Mouse (Mus musculus) embryo, embryonic 10 days (tissue): ENCODE measurements around the gene Csnk2b.
A peak's percentile ranks its signal among the peaks of the same experiment; 100 is the strongest.
"Not testable (repeated sequence)": the region's sequence is repeated elsewhere in the genome, so short reads cannot be mapped to it uniquely, and the experiment has no call there.

Experiments
- DNase-seq: peaks from one replicate; pipeline ENCODE4 v3.0.0-alpha.2; 2015; ENCODE audit warnings: low spot score

The Csnk2b gene

DNA sequence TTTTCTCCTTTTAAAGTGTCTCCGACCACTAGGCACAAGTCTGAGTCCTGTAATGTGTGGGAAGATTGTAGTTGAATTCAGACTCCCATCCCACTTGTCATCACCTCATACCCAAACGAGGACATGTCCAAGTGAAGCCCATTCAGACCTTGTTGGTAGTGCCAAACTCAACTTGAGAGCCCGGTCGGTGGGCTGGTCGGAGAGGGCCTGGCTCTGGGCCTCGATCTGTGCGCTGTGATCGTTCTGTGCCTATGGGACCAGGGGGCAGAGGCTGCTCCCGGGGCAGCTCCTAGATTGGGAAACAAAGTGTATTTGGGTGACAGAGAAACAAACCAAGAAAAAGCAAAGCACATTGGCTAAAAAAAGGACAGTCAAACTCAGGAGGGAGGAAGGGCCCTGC, 31.2 kb upstream of the Csnk2b start:
- DNase-seq: no peak

DNA sequence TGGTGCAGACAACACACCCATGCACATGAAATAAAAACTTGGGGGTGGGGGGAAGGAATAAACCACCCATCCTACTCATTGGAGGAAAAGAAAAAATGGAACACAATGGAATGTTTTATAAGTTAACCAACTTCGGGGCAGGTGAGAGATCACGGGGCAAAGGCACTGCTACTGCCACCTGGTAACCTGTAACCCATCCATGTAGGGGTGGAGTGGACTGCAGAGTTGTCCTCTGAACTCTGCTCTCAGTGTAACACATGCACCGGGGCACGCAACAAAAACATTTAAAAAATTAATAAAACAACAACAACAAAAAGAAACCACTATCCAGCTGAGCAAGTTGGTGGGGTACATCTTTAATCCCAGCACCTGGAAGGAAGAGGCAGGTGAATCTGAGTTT, 30.3 kb upstream of the Csnk2b start:
- DNase-seq: no peak

DNA sequence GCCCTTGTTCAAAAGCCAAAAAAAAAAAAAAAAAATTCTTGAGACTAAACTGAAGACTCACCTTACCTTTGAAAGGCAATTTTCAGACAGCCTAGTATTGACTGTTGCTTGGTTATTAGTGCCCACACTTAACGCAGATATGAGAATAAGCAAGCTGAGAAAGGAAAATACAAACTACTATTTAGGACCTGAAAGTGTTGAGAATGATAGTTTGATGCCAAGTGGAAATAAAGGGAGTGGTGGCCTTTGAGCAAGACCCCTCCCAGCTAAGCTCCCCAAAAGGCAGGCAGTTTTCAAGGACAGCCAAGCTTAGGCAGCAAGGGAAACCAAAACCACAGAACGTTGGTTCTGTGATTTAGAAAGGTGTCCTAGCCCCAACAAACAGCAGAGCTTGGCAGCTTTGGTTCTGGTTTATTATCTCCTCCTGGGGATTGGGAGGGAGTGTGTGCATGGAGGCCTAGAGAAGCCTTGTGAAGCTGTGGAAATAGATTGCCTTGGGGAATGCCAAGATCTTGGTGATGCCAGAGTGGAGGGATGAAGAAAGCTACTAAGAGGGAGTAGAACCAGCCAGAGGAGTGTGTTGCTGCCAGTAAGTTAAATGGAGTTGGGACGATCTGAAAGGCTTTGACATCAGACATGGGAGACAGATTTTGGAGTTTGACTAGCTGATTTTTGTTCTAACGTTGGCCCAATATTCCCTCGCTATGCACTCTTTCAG, 26.2 kb upstream of the Csnk2b start:
- no peak for DNase-seq

DNA sequence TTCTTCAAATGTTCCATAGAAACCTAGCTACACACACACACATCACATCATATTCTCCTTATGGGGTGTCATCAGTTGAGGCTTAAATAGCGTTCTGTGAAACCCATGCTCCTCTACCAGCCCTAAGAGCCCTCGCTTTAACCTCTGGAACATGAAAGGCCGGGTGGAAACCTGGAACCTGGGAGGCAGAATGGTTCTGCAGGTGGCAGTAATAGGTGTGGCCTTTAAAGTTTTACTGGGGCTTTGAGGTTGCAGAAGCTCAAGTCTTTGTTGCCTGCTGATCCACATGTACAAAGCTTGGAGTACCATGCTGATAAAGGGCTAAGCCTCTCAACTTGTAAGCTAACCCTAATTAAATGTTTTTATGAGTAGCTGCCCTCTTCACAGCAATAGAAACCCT, 25.5 kb upstream of the Csnk2b start:
- DNase-seq: no peak

DNA sequence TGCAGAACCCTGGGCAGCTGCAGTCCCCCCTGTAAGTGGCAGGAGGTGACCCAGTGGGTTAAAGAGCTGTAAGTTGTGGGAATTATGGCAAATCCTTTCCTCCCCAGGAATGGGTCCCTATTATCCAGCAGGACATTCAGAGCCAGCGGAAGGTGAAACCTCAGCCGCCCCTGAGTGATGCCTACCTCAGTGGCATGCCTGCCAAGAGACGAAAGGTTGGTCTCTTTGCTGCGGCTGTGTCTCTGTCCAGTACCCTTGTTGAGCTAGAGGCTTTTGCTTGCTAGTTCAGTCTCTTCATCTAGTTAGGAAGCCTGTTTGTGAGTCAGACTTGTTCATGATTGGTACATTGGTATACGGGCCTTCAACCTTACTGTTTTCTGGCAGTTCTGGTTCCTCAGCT, 24.3 kb upstream of the Csnk2b start:
- DNase-seq: no peak

DNA sequence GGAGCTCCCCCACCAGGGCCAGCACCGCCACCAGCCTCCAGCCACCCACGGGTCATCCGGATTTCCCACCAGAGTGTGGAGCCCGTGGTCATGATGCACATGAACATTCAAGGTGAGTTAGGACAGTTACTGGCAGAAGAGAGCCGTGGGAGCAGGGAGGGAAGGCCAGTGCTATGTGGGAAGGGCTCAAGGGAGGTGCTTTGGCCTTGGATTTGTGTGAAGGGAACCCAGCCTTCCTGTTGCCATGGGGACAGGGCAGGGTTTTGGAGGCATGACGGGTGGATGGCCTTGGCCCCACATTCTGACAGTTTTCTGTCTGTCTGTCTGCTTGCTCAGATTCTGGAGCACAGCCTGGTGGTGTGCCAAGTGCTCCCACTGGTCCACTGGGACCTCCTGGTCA, 20.1 kb upstream of the Csnk2b start:
- DNase-seq: no peak

DNA sequence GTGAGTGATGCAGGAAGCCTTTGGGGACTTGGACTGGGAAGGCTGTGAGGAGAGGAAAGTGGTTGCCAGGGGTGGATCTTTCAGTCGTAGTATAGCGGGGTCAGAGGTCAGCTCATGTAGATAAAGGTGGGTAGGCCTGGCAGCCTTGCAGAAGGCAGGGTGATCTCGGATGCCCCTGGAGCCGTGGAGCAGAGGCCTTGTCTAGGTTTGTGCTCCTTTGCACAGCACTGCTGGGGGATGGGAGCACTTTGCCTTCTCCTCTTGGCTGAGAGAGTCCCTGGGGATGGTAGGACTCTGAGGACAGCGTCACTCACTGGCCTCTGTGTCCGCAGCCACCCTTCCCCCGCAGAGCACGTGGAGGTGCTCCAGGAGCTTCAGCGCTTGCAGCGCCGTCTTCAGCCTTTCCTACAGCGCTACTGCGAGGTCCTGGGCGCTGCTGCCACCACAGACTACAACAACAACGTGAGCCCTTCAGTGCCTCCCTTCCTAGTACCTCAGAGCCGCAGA, 18.7 kb upstream of the Csnk2b start:
- DNase-seq: no peak

DNA sequence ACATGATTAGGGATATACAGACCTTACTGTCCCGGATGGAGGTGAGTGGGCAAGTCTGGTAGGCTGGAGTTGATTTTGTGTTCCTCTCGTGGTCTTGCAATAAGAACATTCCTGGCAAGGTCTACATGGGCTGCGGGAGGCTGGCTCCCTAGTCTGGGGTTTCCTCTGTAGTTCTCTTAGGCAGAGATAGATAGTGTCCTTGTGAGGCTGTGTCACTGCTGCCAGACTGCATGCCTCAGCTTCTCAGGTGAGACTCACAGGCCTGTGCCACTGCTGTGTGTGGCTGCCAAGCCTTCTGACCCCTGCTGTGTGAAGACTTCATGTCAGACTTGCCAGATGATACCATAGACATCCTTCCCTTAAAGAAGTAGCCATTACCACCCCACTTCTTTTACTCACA, 17.4 kb upstream of the Csnk2b start:
- no peak for DNase-seq

DNA sequence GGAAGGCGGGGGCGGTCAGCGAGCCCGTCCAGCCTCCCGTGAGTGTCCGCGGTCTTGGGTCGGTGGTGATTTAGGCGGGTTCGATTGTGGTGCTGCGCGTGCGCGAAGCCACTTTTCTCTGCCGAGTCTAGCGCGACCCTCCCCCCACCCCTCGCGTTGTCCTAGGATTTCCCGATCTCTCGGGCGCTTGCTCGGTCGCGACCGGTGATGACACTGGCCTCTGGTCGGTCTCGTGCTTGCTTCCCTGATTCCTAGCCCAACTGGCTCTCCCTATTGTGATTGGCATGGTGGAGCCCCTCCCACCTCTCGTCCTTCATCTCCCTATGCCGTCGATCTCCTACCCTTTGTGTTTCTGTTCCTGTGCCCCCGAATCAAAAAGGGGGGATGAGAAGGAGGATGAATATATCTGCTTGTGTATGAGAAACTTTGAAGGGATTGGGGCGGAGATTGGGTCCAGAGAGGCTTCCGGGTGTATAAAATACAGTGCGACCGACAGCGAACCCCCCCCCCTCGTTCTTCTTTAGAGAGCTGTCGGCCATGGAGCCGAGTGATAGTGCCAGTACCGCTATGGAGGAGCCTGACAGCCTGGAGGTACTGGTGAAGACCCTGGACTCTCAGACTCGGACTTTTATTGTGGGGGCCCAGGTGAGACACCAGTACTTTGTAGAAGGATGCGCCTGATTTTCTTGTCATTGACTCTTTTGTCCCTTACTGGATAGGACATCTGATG, 13.9 kb upstream of the Csnk2b start:
- DNase-seq: no peak

DNA sequence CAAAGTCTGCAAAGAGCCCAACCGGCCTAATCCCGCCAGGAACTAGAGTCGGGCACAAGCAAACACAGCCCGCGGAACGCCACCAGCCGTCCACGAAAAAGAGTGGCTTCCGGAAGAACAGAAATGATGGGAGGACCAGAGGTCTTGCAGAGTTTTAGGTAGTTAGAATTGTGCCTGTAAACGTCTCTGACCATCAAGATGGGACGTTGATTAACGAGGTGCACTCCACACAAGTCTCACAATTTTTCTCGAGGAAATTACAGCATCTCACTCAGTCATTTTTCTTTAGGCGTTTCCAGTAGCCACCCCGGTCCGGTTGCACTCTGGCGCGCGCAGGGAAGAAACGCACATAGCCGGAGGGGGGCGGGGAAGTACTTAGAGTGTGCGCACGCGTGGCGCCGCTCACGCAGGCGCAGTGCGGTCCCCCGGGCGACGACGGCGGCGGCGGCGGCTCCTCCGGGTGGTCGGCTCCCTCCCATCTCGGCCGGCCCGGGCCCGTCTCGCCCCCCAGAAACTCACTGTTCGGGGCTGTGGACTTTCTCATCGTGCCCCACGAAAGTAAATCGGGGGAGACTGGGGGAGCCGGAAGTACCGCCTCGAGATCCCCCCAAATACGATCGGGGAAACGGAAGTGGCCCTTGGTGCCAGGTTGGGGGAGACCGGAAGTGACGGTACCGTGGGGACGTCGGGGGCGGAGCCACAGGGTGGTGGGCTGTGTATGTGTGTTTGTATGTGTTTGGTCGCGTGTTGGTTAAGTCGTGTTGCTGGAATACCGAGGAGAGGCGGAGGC, 13.1 kb upstream of the Csnk2b start, which contains the start of gene Bag6:
Gene Bag6 (plus strand): TSS at position 378 of the 790 bp plus-strand sequence.
- DNase-seq: peak; percentile 94

DNA sequence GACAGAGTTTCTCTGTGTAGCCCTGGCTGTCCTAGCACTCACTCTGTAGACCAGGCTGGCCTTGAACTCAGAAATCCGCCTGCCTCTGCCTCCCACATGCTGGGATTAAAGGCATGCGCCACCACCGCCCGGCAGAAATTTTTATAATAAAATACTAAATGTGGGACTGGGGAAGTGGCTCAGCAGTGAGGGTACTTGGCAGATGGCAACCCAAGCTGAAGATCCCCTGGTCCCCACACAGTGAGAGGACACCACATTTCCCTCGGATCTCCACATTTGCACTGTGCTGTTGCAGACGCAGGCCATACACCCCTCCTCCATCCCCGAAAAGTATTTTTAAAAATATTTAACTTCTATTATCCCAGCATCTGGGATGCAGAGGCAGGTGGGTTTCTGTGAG, 11.7 kb upstream of the Csnk2b start:
- DNase-seq: no peak

DNA sequence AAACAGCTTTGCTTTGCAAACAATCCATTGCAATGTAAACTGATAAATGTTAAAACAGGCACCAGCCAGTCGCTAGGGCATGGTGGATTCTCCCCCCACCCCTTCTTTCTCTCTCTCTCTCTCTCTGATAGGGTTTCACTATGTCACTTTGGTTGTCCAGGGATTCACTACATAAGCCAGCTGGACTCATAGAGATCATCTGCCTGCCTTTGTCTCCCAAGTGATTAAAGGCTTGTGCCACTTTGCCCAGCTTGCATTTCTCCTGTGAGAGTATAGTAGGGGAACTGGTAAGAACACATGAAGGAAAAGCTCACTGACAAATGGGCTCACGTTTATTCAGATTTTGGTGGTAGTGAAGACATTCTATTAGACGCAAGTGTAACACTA, 10.3 kb upstream of the Csnk2b start:
- no peak for DNase-seq

DNA sequence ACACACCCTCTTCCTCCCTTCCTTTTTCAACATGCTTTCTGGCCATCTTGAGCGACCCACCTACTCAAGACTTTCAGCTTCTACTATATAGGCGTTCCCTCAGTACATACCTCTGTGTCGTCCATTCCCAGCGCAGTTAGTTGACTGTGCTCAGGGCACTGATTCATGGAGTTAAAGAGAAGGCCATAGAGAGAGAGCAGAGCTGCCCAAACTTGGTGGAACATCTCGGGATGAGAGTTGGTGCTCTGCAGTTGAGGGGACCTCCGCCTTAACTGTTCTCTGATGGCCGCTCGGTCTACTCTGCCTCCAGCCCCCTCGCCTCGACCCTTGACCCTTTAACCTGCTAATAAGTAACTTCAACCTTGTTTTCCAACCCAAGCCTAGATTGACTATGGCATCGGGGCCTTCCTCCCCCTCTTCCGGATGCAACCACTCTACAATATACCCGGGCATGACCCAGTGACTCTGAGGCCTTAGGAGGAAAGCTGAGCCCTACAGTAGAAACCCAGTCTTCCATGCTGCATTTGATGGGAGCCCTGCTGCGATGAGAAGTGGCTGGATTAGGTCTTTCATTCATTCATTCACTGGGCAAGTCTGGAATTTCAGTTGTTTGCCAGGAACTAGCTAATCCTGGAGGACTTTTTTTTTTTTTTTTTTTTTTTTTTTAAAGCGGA, 9.8 kb upstream of the Csnk2b start, which contains the start of gene Apom:
Gene Apom (minus strand): TSS at position 551 of the 674 bp plus-strand sequence.
- DNase-seq: no peak

DNA sequence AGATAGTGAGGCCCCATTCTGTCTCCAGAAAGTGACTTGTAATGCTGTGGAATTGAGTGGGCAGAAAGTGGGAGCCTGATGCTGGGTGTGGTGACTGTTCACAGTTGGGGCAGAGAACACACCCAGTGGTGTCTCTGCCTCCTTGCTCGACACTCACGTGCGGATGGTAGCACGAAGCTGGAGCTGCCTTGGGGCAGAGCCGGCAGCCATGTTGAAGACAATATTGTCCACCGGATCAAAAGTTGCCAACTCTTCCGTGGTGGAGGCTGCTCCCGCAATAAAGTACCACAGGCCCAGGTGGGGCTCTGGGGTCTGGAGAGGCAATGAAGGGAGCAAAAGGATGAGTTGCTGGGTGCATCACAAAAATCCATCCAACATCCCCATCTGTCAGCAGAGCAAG, 9.2 kb upstream of the Csnk2b start:
- DNase-seq: no peak

DNA sequence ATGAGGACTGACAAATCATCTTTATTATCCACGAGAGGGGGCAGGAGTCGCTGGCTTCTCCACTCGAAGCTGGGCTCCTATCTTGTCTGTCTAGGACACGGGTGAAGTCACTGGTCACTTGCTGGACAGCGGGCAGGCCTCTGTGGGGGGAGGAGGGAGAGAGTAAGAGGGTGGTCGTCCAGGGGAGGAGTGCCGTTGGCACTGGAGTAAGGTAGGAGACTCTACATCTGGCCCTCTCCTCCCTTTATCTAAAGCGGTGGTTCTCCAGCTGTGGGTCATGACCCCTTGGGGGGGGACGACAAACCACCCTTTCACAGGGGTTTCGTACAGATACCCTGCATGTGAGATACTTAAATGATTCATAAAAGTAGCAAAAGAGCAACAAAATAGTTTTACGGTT, 7.1 kb upstream of the Csnk2b start:
- no peak for DNase-seq

DNA sequence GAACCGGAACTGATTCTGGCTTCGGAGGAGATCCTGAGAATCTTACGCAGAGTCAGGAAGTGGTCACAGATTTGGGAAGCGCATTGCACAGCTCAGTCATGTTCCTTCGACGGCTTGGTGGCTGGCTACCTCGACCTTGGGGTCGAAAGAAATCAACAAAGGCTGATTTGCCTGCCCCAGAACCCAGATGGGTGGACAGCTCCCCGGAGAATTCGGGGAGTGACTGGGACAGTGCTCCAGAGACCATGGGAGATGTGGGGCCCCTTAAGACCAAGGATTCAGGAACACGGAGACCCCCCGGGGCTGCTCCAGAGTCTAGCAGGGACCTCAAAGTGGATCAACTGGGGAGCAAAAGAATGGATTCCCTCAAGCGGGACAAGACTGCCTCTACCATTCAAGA, 5.2 kb upstream of the Csnk2b start:
- no peak for DNase-seq

DNA sequence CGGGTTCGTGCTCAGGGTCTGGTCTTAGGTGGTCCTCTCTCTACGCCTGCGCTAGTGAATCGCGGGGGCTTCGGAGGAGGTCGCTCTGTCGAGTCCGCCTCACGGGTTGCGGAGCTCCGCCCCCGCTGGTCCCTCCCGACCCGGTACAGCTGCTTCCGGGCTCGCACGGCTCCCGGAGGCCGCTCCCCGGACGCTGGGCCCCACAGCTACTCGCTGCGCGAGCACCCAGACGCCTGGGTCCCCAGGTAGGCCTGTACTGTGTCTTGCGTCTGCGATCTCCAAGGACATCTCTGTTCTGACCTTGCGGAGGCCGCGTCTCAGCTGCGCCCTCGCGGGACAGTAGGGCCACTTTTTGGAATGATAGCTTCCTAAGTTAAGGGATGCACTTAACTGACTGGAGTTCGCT, 4.4 kb upstream of the Csnk2b start, which contains the start of gene D17H6S53E:
Gene D17H6S53E (plus strand): TSS at position 168 of the 406 bp plus-strand sequence.
- peak; percentile 81 for DNase-seq

DNA sequence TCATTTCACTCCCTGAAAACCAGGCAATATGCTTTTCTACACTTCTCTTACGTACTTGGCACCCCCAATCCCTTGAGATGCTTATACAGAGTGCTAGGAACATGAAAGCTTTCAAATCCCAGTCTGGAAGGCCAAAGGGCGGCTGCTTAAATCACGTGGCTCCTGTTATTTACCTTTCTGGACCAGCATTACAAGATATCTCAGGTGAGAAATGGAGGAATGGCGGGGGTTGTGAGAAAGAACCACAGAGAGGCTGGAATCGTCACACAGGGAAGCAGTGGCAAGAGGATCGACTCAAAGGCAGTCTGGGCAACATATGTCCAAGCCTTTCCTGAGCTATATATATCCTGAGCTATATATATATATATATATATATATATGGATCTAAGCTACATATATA, 3.7 kb upstream of the Csnk2b start:
- DNase-seq: no peak

DNA sequence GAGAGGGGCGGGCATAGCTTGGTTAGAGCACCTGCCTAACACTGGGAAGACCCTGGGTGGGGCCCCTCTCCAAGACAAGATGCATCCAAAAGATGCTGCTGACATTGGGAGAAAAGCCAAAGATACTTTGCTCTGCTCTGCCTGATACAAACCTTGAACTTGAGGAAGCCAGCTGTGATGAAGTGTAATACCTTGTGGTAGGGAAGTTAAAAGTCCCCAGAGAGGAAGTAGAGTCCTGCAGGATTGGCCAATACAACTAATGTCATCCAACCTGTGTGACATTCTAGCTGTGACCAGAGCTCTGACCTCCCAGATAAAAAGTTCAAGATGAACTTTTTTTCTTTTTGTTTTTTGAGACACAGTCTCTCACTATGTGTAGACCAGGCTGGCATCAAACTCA, 3.2 kb upstream of the Csnk2b start:
- no peak for DNase-seq

DNA sequence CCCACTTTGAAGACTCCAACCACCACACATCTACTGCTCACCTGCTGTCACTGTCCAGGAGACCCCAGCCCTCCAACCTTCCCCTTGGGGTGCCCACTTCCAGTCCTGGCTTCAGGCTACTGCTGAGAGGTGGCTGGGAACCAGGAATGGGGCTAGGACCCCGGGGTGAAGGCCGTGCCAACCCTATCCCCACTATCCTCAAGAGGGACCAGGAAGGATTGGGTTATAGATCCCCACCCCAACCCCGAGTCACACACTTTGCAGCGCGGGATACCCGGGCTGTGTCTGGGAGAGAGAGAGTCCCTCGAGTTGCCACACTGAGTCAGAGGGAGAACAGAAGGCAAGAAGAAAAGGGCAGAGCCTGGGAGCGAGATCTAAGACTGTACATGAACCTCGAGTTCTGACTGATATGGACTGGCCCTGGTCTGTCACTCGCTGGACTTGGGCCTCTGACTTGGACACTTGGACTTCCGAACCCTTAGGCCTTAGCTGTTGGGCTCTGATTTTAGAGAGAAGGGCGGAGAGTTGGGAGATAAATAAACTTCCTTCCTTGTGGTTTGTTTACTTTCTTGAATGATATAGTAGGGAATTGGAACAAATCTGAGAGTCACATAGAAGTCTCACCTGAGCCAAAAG, 2.5 kb upstream of the Csnk2b start:
- not testable (repeated sequence) for DNase-seq

DNA sequence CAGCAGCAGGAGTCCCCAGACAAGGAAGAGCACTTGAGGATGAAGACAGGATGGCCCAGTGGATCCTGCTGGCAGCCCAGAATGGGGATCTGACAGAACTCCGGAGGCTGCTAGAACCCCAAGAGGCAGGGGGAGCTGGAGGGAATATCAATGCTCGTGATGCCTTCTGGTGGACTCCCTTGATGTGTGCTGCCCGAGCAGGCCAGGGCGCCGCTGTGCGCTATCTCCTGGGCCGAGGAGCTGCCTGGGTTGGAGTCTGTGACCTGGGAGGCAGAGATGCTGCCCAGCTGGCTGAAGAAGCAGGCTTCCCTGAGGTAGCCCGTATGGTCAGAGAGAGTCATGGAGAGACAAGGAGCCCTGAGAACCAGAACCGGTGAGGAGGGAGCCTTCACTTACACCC, 1.4 kb upstream of the Csnk2b start:
- DNase-seq: not testable (repeated sequence)
